Mouse (Mus musculus) bone marrow macrophage, adult 2 months (primary cell): ENCODE results near the gene Stx3.

ENCODE experiments used
- CTCF ChIP-seq: IDR thresholded peaks from 2 replicates; pipeline ENCODE4 v1.5.1; 2012; ENCODE audit warnings: low read depth, mild to moderate bottlenecking, low read length, moderate library complexity
- POLR2A ChIP-seq: IDR thresholded peaks from 2 replicates; pipeline ENCODE4 v1.6.1; 2012; ENCODE audit warnings: mild to moderate bottlenecking, low read depth, low read length, borderline replicate concordance

DNA sequence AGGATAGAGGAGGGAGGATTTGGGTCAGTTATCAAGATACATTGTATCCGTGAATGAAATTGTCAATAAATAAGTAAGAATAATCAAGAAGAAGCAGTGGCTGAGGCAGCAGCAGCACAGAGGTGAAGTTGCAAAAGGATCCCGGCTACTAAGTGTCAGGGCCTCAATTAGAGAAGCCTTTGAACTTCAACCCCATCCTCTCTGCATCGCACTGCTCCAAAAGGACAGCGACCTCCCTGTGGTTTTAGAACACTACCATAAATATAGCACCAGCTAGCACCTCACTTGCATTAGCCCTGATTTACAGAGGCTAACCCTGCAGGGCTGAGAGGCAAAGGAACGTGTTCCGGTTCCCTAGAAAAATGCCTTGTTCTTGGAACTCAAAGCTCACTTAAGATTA lies 2.5 kb downstream of the Stx3 start:
- TF ChIP-seq CTCF (no peak), POLR2A (no peak)
